ENCODE assay signal across 8 mouse cellular contexts in genomic region chr4:65605151-65605702, GRCm38 (mm10). TPM values are rescaled to one million over a fixed set of nuclear protein-coding genes. Genes with fewer than 3 reads are reported as not detected.
DNase-seq lines count a peak whose midpoint lies in the region; ATAC-seq lines count a peak whose summit lies in the region.

No protein-coding gene starts in this region.

- no peaks in the 10 kb centered on the region for H3K9me3 ChIP-seq in kidney, embryonic 15.5 days (replicated peaks)
- H3K9me3 ChIP-seq in embryonic facial prominence, embryonic 11.5 days (replicated peaks; ENCODE audit: control insufficient read depth, low read length) = no peaks in the 10 kb centered on the region
- H3K9me3 ChIP-seq in limb, embryonic 10.5 days (replicated peaks) = no peaks in the 10 kb centered on the region
- no peaks in the 10 kb centered on the region for H3K9me3 ChIP-seq in neural tube, embryonic 13.5 days

- peak overlapping the region; percentile 72 for H3K4me2 ChIP-seq in kidney, embryonic 15.5 days
- H3K4me2 ChIP-seq in embryonic facial prominence, embryonic 11.5 days (ENCODE audit: low read depth, low read length) = peak overlapping the region; percentile 56
- H3K4me2 ChIP-seq in neural tube, embryonic 13.5 days = peak overlapping the region; percentile 71

- H3K9ac ChIP-seq in kidney, embryonic 15.5 days = peak overlapping the region; percentile 83
- peak overlapping the region; percentile 79 for H3K9ac ChIP-seq in embryonic facial prominence, embryonic 11.5 days (replicated peaks; ENCODE audit: low read length)
- H3K9ac ChIP-seq in neural tube, embryonic 13.5 days = peak overlapping the region; percentile 80

- under 1% methylated on average over 21 of the region's 21 CpGs for WGBS in kidney, embryonic 15.5 days
- under 1% methylated on average over 21 of the region's 21 CpGs for WGBS in embryonic facial prominence, embryonic 11.5 days
- under 1% methylated on average over 21 of the region's 21 CpGs for WGBS in limb, embryonic 10.5 days
- WGBS in neural tube, embryonic 13.5 days = 1% methylated on average over 21 of the region's 21 CpGs

- no peak overlapping the region for H3K27ac ChIP-seq in kidney, embryonic 15.5 days
- H3K27ac ChIP-seq in embryonic facial prominence, embryonic 11.5 days (replicated peaks; ENCODE audit: low read depth, low read length) = no peak overlapping the region
- H3K27ac ChIP-seq in limb, embryonic 10.5 days = peak overlapping the region; percentile 91
- H3K27ac ChIP-seq in neural tube, embryonic 13.5 days (replicated peaks) = peak overlapping the region; percentile 78

- peak overlapping the region; percentile 74 for H3K4me3 ChIP-seq in kidney, embryonic 15.5 days (replicated peaks)
- H3K4me3 ChIP-seq in embryonic facial prominence, embryonic 11.5 days (ENCODE audit: low read depth, low read length) = peak overlapping the region; percentile 73
- peak overlapping the region; percentile 77 for H3K4me3 ChIP-seq in limb, embryonic 10.5 days
- peak overlapping the region; percentile 54 for H3K4me3 ChIP-seq in neural tube, embryonic 13.5 days

- H3K4me1 ChIP-seq in kidney, embryonic 15.5 days = peaks cover 22% of the 10 kb centered on the region
- H3K4me1 ChIP-seq in embryonic facial prominence, embryonic 11.5 days (ENCODE audit: control insufficient read depth, insufficient read depth, low read length) = no peaks in the 10 kb centered on the region
- peaks cover 25% of the 10 kb centered on the region for H3K4me1 ChIP-seq in limb, embryonic 10.5 days
- H3K4me1 ChIP-seq in neural tube, embryonic 13.5 days (replicated peaks) = peaks cover 42% of the 10 kb centered on the region

- no peaks in the 10 kb centered on the region; the same call in 1 of the 2 replicates for H3K36me3 ChIP-seq in kidney, embryonic 15.5 days
- no peaks in the 10 kb centered on the region for H3K36me3 ChIP-seq in embryonic facial prominence, embryonic 11.5 days (replicated peaks; ENCODE audit: control insufficient read depth, insufficient read depth, low read depth, low read length)
- H3K36me3 ChIP-seq in limb, embryonic 10.5 days = no peaks in the 10 kb centered on the region
- H3K36me3 ChIP-seq in neural tube, embryonic 13.5 days = no peaks in the 10 kb centered on the region

- no peak for DNase-seq in kidney, adult 11 months
- peak; percentile 12 for DNase-seq in ES-CJ7 (ENCODE audit: low read depth, low spot score)
- peak; percentile 45 for DNase-seq in embryonic facial prominence, embryonic 11.5 days (ENCODE audit: low spot score)
- peak; percentile 52 for DNase-seq in limb, embryonic 10.5 days (ENCODE audit: low spot score)
- DNase-seq in B cell, adult 2 months = no peak
- DNase-seq in gastrocnemius, postnatal 36 days = no peak

- no peaks in the 10 kb centered on the region for H3K27me3 ChIP-seq in kidney, embryonic 15.5 days
- H3K27me3 ChIP-seq in embryonic facial prominence, embryonic 11.5 days (ENCODE audit: control insufficient read depth, insufficient read depth, low read length) = no peaks in the 10 kb centered on the region
- H3K27me3 ChIP-seq in limb, embryonic 10.5 days (ENCODE audit: low read depth, poor library complexity, severe bottlenecking) = no peaks in the 10 kb centered on the region
- H3K27me3 ChIP-seq in neural tube, embryonic 13.5 days = no peaks in the 10 kb centered on the region

- ATAC-seq in kidney, embryonic 15.5 days (replicated peaks; ENCODE audit: low FRiP score) = peak; percentile 87
- peak; percentile 80; the same call in 1 of the 2 replicates for ATAC-seq in embryonic facial prominence, embryonic 11.5 days (replicated peaks; ENCODE audit: insufficient number of reproducible peaks, low FRiP score, low TSS enrichment, low read depth)
- ATAC-seq in neural tube, embryonic 13.5 days (ENCODE audit: low read depth) = peak; percentile 89

- intact Hi-C loops in gastrocnemius, postnatal 36 days (cut with DNase I) = no loop called here

RNA-seq across cellular contexts. Expression of gene Trim32, which starts 0.4 kb away (rescaled TPM):
- polyA plus RNA-seq in kidney, embryonic 15.5 days (2015; fragmentation: Nextera tagmentation; extraction: Ambion mirVana) = 51.9 and 54.9 TPM in 2 replicates
- polyA plus RNA-seq in embryonic facial prominence, embryonic 11.5 days (2014; fragmentation: Nextera tagmentation; extraction: Ambion mirVana) = 66.1 and 67.2 TPM in 2 replicates
- 61.3 and 64.1 TPM in 2 replicates for polyA plus RNA-seq in limb, embryonic 10.5 days (2016; fragmentation: Nextera tagmentation; extraction: Ambion mirVana)
- polyA plus RNA-seq in neural tube, embryonic 13.5 days (2015; fragmentation: Nextera tagmentation; extraction: Ambion mirVana) = 136 and 143 TPM in 2 replicates
- total RNA-seq in gastrocnemius, postnatal 36 days (2021) = 10 to 100 TPM in 1 of 2 experiments, 1 to 10 TPM in 1; 8.6 to 10.1 TPM

Comparison
In these comparisons a context has a peak if more than half of its experiments do, and no peak if none do; other contexts are left out.
1. H3K27ac ChIP-seq: peak in limb, embryonic 10.5 days (single experiment) and neural tube, embryonic 13.5 days (single experiment); none in kidney, embryonic 15.5 days (single experiment) and embryonic facial prominence, embryonic 11.5 days (single experiment).
2. DNase-seq: peak in ES-CJ7 (single experiment), embryonic facial prominence, embryonic 11.5 days (single experiment) and limb, embryonic 10.5 days (single experiment); none in kidney, adult 11 months (single experiment), B cell, adult 2 months (0 of 2) and gastrocnemius, postnatal 36 days (0 of 2).
3. Peak in every context shown above with its lines, with median percentiles within 50 percentile points of each other: ATAC-seq, H3K4me2 ChIP-seq, H3K4me3 ChIP-seq and H3K9ac ChIP-seq.